Mouse (Mus musculus) hindbrain, postnatal 0 days (tissue): ENCODE measurements at regions not wholly inside any gene's neighbourhood (a gene's known extent, or its start where the extent isn't known, plus 50 kb on each side); places are given as distances from the start of the nearest gene placed in this dataset.

ENCODE experiments used
- ATAC-seq: fragments of 200-750 bp; cut with Nextera tagmentation; 2 replicates; pipeline ENCODE4 v1.8.0; 2017; ENCODE audit warnings: mild to moderate bottlenecking, moderate TSS enrichment, moderate library complexity
- DNase-seq: peaks from one replicate; pipeline ENCODE4 v3.0.0-alpha.2; 2015; ENCODE audit warnings: low spot score
- H3K27ac ChIP-seq: fragments of 300-500 bp; sonication (generic); 2 replicates; pipeline ENCODE4 v1.5.1; 2014; ENCODE audit warnings: mild to moderate bottlenecking
- H3K27me3 ChIP-seq: fragments of 300-500 bp; sonication (generic); 2 replicates; pipeline ENCODE4 v1.6.1; 2014; ENCODE audit warnings: low read length, mixed read lengths; ENCODE audit not compliant: insufficient read depth
- H3K36me3 ChIP-seq: fragments of 300-500 bp; sonication (generic); 2 replicates; pipeline ENCODE4 v1.6.1; 2014; ENCODE audit warnings: low read length, mixed read lengths; ENCODE audit not compliant: insufficient read depth
- H3K4me1 ChIP-seq: fragments of 300-500 bp; sonication (generic); 2 replicates; pipeline ENCODE4 v1.6.1; 2014; ENCODE audit warnings: antibody characterized with exemption, low read length, mixed read lengths; ENCODE audit not compliant: insufficient read depth
- H3K4me2 ChIP-seq: fragments of 300-500 bp; sonication (generic); 2 replicates; pipeline ENCODE4 v1.6.1; 2014; ENCODE audit warnings: low read depth, mild to moderate bottlenecking, low read length, moderate library complexity, mixed read lengths
- H3K4me3 ChIP-seq: fragments of 300-500 bp; sonication (generic); 2 replicates; pipeline ENCODE4 v1.5.1; 2014; ENCODE audit warnings: low read length
- H3K9ac ChIP-seq: fragments of 300-500 bp; sonication (generic); replicated peaks from 2 replicates; pipeline ENCODE4 v1.6.1; 2014; ENCODE audit warnings: mild to moderate bottlenecking, low read length, moderate library complexity, mixed read lengths
- H3K9me3 ChIP-seq: fragments of 300-500 bp; sonication (generic); 2 replicates; pipeline ENCODE4 v1.6.1; 2016; ENCODE audit warnings: low read length, mixed read lengths
- CTCF ChIP-seq: IDR thresholded peaks from 2 replicates; pipeline ENCODE4 v1.5.1; 2016; ENCODE audit warnings: antibody characterized with exemption, control low read depth, low read depth
- WGBS: fragments of 180-500 bp; shearing (Covaris S2); extraction: QIAGEN DNeasy Blood & Tissue Kit; methylation state at CpG from one replicate; pipeline ENCODE4 v1.1.7; 2014; 5-methylcytosine and 5-hydroxymethylcytosine counted together

GRCm38 (mm10) chr12:77628358-77628850 is 390.5 kb downstream of the Fut8 start:
- Histone ChIP-seq H3K9me3 (no peaks in the 10 kb centered on the region), H3K4me1 (no peaks in the 10 kb centered on the region), H3K4me3 (no peak overlapping the region), H3K36me3 (no peaks in the 10 kb centered on the region), H3K27ac (no peak overlapping the region), H3K9ac (no peak overlapping the region), H3K4me2 (no peak overlapping the region), H3K27me3 (no peaks in the 10 kb centered on the region)
- no peak for TF ChIP-seq CTCF
- no peak for DNase-seq
- no peak for ATAC-seq

- peak; percentile 45; the same call in 1 of the 2 replicates for ATAC-seq
These were observed 396.2 kb downstream of the Fut8 start for GRCm38 (mm10) chr12:77633981-77634650.

GRCm38 (mm10) chr12:77638266-77638665 is 400.3 kb downstream of the Fut8 start:
- Histone ChIP-seq H3K27ac (peak overlapping the region; percentile 41), H3K4me2 (no peak overlapping the region), H3K27me3 (no peaks in the 10 kb centered on the region), H3K4me1 (peaks cover 8% of the 10 kb centered on the region; the same call in 1 of the 2 replicates), H3K9ac (no peak overlapping the region), H3K36me3 (no peaks in the 10 kb centered on the region), H3K9me3 (no peaks in the 10 kb centered on the region), H3K4me3 (no peak overlapping the region)
- WGBS: 50% methylated on average over 7 of the region's 7 CpGs
- no peak for TF ChIP-seq CTCF
- DNase-seq (peak; percentile 76), ATAC-seq (no peak)

More at GRCm38 (mm10) chr12:77633981-77634650, 396.2 kb downstream of the Fut8 start:
- Histone ChIP-seq H3K27me3 (no peaks in the 10 kb centered on the region), H3K9me3 (no peaks in the 10 kb centered on the region), H3K36me3 (no peaks in the 10 kb centered on the region), H3K4me1 (peaks cover 8% of the 10 kb centered on the region; the same call in 1 of the 2 replicates), H3K4me2 (no peak overlapping the region), H3K27ac (peak overlapping the region; percentile 11; the same call in 1 of the 2 replicates), H3K9ac (no peak overlapping the region), H3K4me3 (no peak overlapping the region)
- TF ChIP-seq CTCF: 0 out of 2 replicates have a peak, but pooled peaks have one; percentile 6
- 34% methylated on average over 10 of the region's 10 CpGs for WGBS
- peak; percentile 37 for DNase-seq

- Histone ChIP-seq H3K27me3 (no peaks in the 10 kb centered on the region), H3K4me1 (peaks cover 4% of the 10 kb centered on the region; the same call in 1 of the 2 replicates), H3K9ac (no peak overlapping the region), H3K9me3 (no peaks in the 10 kb centered on the region), H3K36me3 (no peaks in the 10 kb centered on the region), H3K4me3 (no peak overlapping the region), H3K4me2 (no peak overlapping the region), H3K27ac (no peak overlapping the region)
- WGBS: 51% methylated on average over 4 of the region's 4 CpGs
- no peak for ATAC-seq
- TF ChIP-seq CTCF: no peak
- DNase-seq: no peak
These were observed 404.4 kb downstream of the Fut8 start for GRCm38 (mm10) chr12:77642336-77642735.

- Histone ChIP-seq H3K9ac (no peak overlapping the region), H3K36me3 (no peaks in the 10 kb centered on the region), H3K27me3 (no peaks in the 10 kb centered on the region), H3K4me2 (no peak overlapping the region), H3K9me3 (no peaks in the 10 kb centered on the region), H3K4me1 (no peaks in the 10 kb centered on the region; the same call in 1 of the 2 replicates), H3K4me3 (no peak overlapping the region), H3K27ac (no peak overlapping the region)
- TF ChIP-seq CTCF: no peak
- 79% methylated on average over 3 of the region's 3 CpGs for WGBS
- no peak for ATAC-seq
- DNase-seq: no peak
These were observed 409.9 kb downstream of the Fut8 start for GRCm38 (mm10) chr12:77647841-77648240.

- ATAC-seq: no peak
- no peak for TF ChIP-seq CTCF
- H3K4me3 ChIP-seq: no peak overlapping the region
- no peak overlapping the region for H3K4me2 ChIP-seq
- H3K4me1 ChIP-seq: no peaks in the 10 kb centered on the region
- H3K27ac ChIP-seq: no peak overlapping the region
- H3K9ac ChIP-seq: no peak overlapping the region
- no peaks in the 10 kb centered on the region for H3K27me3 ChIP-seq
- no peaks in the 10 kb centered on the region for H3K9me3 ChIP-seq
- H3K36me3 ChIP-seq: no peaks in the 10 kb centered on the region
- WGBS: 87% methylated on average over 3 of the region's 3 CpGs
- DNase-seq: no peak
These were observed 416.4 kb downstream of the Fut8 start for GRCm38 (mm10) chr12:77654282-77654681.

GRCm38 (mm10) chr12:77657060-77657459 is 419.1 kb downstream of the Fut8 start:
- no peak for TF ChIP-seq CTCF
- Histone ChIP-seq H3K4me2 (no peak overlapping the region), H3K36me3 (no peaks in the 10 kb centered on the region), H3K27me3 (no peaks in the 10 kb centered on the region), H3K27ac (no peak overlapping the region), H3K4me1 (no peaks in the 10 kb centered on the region), H3K9me3 (no peaks in the 10 kb centered on the region), H3K9ac (no peak overlapping the region), H3K4me3 (no peak overlapping the region)
- no peak for DNase-seq
- WGBS: 33% methylated on average over 5 of the region's 5 CpGs
- no peak for ATAC-seq
